Mouse (Mus musculus) heart, embryonic 16.5 days (tissue): ENCODE measurements at regions not wholly inside any gene's neighbourhood (a gene's known extent, or its start where the extent isn't known, plus 50 kb on each side); places are given as distances from the start of the nearest gene placed in this dataset.

Source experiments
- ATAC-seq: fragments of 200-750 bp; cut with Nextera tagmentation; replicated peaks from 2 replicates; pipeline ENCODE4 v1.8.0; 2017; ENCODE audit warnings: moderate number of reproducible peaks; ENCODE audit not compliant: insufficient read depth, low FRiP score; ENCODE audit errors: extremely low read depth
- H3K27ac ChIP-seq: fragments of 300-500 bp; sonication (generic); 2 replicates; pipeline ENCODE4 v1.5.1; 2014; ENCODE audit warnings: mild to moderate bottlenecking, low read length, control low read depth, moderate library complexity
- H3K27me3 ChIP-seq: fragments of 300-500 bp; sonication (generic); 2 replicates; pipeline ENCODE4 v1.6.1; 2014; ENCODE audit warnings: low read length, mixed read lengths; ENCODE audit not compliant: control insufficient read depth, insufficient read depth
- H3K36me3 ChIP-seq: fragments of 300-500 bp; sonication (generic); 2 replicates; pipeline ENCODE4 v1.6.1; 2014; ENCODE audit not compliant: control insufficient read depth, insufficient read depth
- H3K4me1 ChIP-seq: fragments of 300-500 bp; sonication (generic); 2 replicates; pipeline ENCODE4 v1.6.1; 2014; ENCODE audit warnings: low read length, mixed read lengths; ENCODE audit not compliant: control insufficient read depth, insufficient read depth
- H3K4me2 ChIP-seq: fragments of 300-500 bp; sonication (generic); 2 replicates; pipeline ENCODE4 v1.6.1; 2014; ENCODE audit warnings: low read depth, mild to moderate bottlenecking, control low read depth, low read length
- H3K4me3 ChIP-seq: fragments of 300-500 bp; sonication (generic); 2 replicates; pipeline ENCODE4 v1.5.1; 2014; ENCODE audit warnings: mild to moderate bottlenecking, control low read depth, low read length
- H3K9ac ChIP-seq: fragments of 300-500 bp; sonication (generic); 2 replicates; pipeline ENCODE4 v1.6.1; 2014; ENCODE audit warnings: low read length, control low read depth
- H3K9me3 ChIP-seq: fragments of 300-500 bp; sonication (generic); replicated peaks from 2 replicates; pipeline ENCODE4 v1.6.1; 2016; ENCODE audit warnings: low read length; ENCODE audit not compliant: control insufficient read depth
- WGBS: fragments of 180-500 bp; shearing (Covaris S2); extraction: QIAGEN DNeasy Blood & Tissue Kit; methylation state at CpG from one replicate; pipeline ENCODE4 v1.1.7; 2014; 5-methylcytosine and 5-hydroxymethylcytosine counted together

DNA sequence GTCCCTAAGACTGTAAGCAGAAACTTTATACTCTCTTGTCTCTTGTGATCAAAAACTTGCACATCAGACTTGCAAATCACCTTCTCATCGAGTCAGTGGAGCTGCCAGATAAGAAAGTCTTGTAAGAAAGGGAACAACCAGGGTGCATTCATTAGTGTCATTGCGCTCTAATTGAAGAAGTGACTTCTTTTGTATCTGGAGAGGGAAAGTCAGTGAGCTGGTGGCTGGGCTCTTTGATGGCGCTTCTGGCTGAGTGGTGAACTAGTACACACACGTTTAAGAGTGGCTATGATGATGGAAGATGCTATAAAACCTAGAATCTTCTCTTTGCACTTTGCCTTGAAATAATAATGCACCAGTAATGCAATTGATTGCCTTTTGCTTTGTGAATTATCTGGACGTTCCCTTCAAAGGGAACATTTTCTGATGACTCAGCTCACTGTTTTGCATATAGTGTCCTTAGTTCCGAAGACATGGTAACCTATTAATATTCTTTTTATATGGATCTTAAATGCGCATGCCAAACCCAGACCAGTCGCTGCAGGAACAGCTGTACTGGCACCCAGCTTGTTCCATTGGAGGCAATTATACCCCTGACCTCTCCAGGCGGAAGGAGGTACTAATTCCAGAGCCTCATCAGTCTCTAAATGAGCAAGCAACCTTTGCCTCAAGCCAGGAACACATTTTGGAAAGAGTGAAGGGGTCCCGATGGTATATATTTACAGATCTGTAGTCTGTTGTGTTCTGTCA, 147.3 kb upstream of the Cdh6 start:
- no peak overlapping the region for H3K9ac ChIP-seq

DNA sequence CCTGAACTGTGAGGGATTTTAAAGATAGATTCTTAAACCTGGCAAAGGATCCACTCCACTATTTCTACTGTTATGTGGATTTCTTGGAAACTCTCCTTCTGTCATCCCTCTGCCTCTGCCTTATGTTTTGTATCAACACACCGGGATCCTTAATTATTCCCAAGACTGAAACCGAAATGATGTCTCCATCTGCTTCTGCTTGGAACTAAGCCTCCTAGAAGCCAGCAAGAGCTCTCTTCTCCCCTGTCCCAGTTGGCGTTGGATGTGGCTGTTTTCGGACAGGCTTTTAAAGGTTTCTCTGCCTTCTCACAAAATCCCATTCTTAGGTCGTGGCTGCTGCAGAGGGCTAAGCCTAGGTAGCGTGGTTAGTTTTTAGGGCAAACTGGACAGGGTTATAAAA, 131.1 kb upstream of the Cdh6 start:
- H3K4me1 ChIP-seq = no peaks in the 10 kb centered on the region
- 81% methylated on average over 6 of the region's 6 CpGs for WGBS
- no peak overlapping the region for H3K4me3 ChIP-seq
- no peaks in the 10 kb centered on the region for H3K9me3 ChIP-seq
- H3K4me2 ChIP-seq = no peak overlapping the region
- no peak for ATAC-seq
- H3K9ac ChIP-seq = no peak overlapping the region
- H3K36me3 ChIP-seq = no peaks in the 10 kb centered on the region
- H3K27me3 ChIP-seq = no peaks in the 10 kb centered on the region
- H3K27ac ChIP-seq = no peak overlapping the region

More for the DNA sequence above, 147.3 kb upstream of the Cdh6 start:
- no peaks in the 10 kb centered on the region for H3K36me3 ChIP-seq
- no peak for ATAC-seq
- H3K9me3 ChIP-seq = no peaks in the 10 kb centered on the region
- WGBS = 73% methylated on average over 10 of the region's 10 CpGs
- H3K4me1 ChIP-seq = no peaks in the 10 kb centered on the region
- no peak overlapping the region for H3K4me3 ChIP-seq
- no peaks in the 10 kb centered on the region for H3K27me3 ChIP-seq
- no peak overlapping the region for H3K27ac ChIP-seq
- no peak overlapping the region for H3K4me2 ChIP-seq

DNA sequence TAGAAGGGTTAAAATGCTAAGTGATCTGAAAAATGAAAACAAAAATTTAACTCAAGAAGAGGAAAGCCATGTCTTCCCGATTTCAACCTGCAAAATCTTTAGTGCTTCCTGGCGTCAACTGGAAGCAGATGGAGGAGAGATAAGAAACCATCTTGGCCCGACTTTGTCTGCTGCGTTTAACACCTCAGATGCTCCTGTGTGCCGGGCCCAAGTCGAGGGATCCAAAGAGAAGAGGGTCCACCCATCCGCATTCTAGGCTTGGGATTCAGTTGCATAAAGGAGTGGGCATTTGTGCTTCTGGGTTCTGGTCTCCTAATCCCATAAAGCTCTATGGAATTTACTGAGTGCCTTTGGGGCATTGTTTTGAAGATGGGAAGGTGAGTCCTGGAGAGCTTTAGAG, 130.0 kb upstream of the Cdh6 start:
- Histone ChIP-seq H3K36me3 (no peaks in the 10 kb centered on the region), H3K4me1 (no peaks in the 10 kb centered on the region), H3K27me3 (no peaks in the 10 kb centered on the region), H3K4me3 (no peak overlapping the region), H3K4me2 (no peak overlapping the region), H3K27ac (no peak overlapping the region), H3K9ac (no peak overlapping the region), H3K9me3 (no peaks in the 10 kb centered on the region)
- whole genome bisulfite sequencing = 76% methylated on average over 7 of the region's 7 CpGs
- ATAC-seq = no peak

DNA sequence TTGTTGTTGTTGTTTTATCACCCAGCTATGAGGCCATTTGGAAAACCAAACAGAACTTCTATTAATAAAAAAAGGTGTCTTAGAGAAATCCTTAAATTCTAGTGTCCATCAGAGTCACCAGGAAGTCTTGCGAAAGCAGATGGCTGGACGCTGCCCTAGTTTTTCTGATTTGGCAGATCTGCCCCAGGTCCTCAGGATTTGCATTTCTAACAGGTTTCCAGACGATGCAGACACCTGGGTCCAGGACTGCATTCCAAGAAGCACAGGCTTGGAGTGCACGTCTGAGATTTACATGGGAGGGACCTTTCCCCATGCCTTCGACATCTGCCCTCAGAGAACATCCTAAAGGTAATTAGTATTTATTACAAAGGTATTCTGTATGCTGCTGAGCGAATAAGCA, 129.2 kb upstream of the Cdh6 start:
- H3K4me1 ChIP-seq = no peaks in the 10 kb centered on the region
- no peaks in the 10 kb centered on the region for H3K9me3 ChIP-seq
- WGBS = 85% methylated on average over 6 of the region's 6 CpGs
- no peak overlapping the region for H3K4me2 ChIP-seq
- H3K27me3 ChIP-seq = no peaks in the 10 kb centered on the region
- H3K9ac ChIP-seq = no peak overlapping the region
- H3K4me3 ChIP-seq = no peak overlapping the region
- no peaks in the 10 kb centered on the region for H3K36me3 ChIP-seq
- H3K27ac ChIP-seq = no peak overlapping the region
- no peak for ATAC-seq

DNA sequence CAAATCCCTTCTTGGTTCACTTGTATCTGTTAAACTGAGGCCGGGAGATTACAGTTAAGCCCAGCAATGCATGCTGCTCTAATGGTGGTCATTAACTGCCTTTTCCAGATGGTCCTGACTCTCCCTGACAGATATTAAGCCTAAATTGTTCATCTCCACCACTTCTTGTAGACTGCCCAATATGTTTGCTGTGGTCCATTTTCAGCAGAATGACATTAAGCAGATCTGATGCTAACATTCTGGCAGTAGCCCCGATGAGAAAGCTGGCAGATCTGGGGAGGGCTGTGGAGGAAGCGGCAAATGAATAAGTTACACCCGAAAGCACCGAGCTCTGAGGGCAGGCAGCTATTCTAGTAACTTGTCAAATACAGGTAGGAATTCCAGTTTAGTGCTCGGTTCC, 123.5 kb upstream of the Cdh6 start:
- WGBS = 38% methylated on average over 6 of the region's 6 CpGs
- no peak for ATAC-seq
- no peak overlapping the region for H3K4me3 ChIP-seq
- no peak overlapping the region for H3K27ac ChIP-seq
- no peak overlapping the region for H3K4me2 ChIP-seq
- H3K9ac ChIP-seq = no peak overlapping the region
- H3K4me1 ChIP-seq = 0 out of 2 replicates have a peak, but pooled peaks cover 3% of the 10 kb centered on the region
- no peaks in the 10 kb centered on the region for H3K27me3 ChIP-seq
- no peaks in the 10 kb centered on the region for H3K9me3 ChIP-seq
- no peaks in the 10 kb centered on the region for H3K36me3 ChIP-seq

DNA sequence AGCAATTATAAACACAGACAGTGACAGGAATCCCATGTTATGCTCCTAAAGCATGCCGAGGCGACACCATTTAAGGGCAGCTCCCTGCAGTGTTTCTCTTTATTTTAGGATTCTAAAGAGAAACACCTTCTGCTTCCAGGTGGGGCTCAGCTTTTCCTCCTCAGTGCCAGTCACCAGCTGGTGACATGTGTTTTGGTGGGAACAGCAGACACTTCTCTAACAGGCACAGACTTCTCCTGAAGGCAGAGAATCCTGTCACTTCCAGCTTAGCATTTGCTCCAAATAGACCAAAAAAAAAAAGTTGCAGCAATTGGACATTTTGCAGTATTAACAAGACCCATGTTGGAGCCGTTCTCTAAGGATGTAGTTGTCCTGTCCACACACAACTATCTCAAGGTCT, 115.6 kb upstream of the Cdh6 start:
- peaks cover 12% of the 10 kb centered on the region for H3K4me1 ChIP-seq
- no peak overlapping the region for H3K9ac ChIP-seq
- no peak overlapping the region for H3K4me3 ChIP-seq
- H3K4me2 ChIP-seq = no peak overlapping the region
- no peaks in the 10 kb centered on the region for H3K36me3 ChIP-seq
- no peaks in the 10 kb centered on the region for H3K9me3 ChIP-seq
- H3K27me3 ChIP-seq = no peaks in the 10 kb centered on the region
- no peak overlapping the region for H3K27ac ChIP-seq
- WGBS = 81% methylated on average over 3 of the region's 3 CpGs
- ATAC-seq = no peak

DNA sequence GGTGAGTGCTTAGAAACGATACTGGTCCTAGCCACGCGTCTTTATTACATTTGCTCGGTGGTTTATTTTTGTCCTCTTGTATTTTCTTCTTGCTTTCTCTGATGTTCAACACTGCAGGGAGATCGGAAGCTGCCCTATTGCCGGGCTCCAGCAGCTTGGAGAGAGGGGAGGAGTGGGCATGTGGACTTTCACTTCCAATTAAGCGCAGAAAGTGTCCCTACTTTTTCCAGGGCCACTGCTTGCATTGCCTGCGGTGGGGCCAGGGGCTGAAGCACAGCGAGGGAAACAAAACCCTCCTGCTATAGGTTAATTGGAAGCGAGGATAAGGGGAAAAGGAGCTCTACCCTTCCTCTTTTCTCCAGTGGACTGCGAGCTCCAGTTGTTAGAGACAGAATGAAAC, 114.4 kb upstream of the Cdh6 start:
- Histone ChIP-seq H3K9me3 (no peaks in the 10 kb centered on the region), H3K36me3 (no peaks in the 10 kb centered on the region), H3K4me2 (no peak overlapping the region), H3K4me1 (peaks cover 13% of the 10 kb centered on the region), H3K27me3 (no peaks in the 10 kb centered on the region), H3K4me3 (no peak overlapping the region), H3K9ac (no peak overlapping the region), H3K27ac (no peak overlapping the region)
- WGBS = 75% methylated on average over 11 of the region's 11 CpGs
- ATAC-seq = no peak

DNA sequence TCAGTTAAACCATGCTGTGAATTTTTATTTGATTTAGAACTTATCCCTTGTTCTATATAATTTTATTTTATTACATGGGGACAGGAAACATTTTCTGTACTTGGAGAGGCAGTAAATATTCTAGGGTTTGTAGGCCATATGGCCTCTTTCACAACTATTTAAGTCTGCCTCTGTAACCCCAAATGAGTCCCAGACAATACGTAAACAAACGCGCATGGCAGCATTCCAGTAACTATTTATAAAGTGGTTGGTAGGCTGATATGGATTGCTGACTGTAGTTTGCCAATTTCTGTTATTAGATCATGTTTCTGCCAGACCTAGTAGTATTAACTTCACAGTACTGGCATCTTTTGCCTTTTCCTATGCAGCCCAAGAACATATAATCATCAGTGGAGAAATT, 111.9 kb upstream of the Cdh6 start:
- Histone ChIP-seq H3K36me3 (no peaks in the 10 kb centered on the region), H3K4me3 (no peak overlapping the region), H3K9me3 (no peaks in the 10 kb centered on the region), H3K27ac (no peak overlapping the region), H3K27me3 (no peaks in the 10 kb centered on the region), H3K9ac (no peak overlapping the region), H3K4me1 (peaks cover 13% of the 10 kb centered on the region), H3K4me2 (no peak overlapping the region)
- WGBS = 38% methylated on average over 3 of the region's 3 CpGs
- ATAC-seq = no peak

DNA sequence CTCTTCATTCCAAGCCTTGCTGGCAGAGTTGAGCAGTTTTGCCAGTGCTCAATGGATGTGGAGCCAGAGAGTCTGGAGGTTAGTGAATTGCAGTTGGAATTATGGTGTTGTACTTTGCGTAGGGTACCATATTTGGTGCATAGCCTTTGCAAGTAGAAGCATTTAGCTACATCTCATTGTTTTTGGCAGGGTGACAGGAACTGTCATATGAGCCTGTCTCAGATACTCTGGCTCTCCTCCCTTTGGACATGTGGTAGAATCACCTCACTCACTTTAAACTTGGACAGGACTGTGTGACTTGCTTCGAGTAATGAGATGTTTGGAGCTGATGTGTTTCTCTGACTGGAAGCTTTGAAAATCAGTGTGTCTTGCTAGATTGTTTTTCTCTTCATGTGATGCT, 110.7 kb upstream of the Cdh6 start:
- Histone ChIP-seq H3K9me3 (no peaks in the 10 kb centered on the region), H3K4me2 (no peak overlapping the region), H3K27me3 (no peaks in the 10 kb centered on the region), H3K9ac (no peak overlapping the region), H3K4me1 (peaks cover 9% of the 10 kb centered on the region), H3K27ac (peak overlapping the region; percentile 42; the same call in 1 of the 2 replicates), H3K36me3 (no peaks in the 10 kb centered on the region), H3K4me3 (no peak overlapping the region)
- peak; percentile 72 for ATAC-seq
- WGBS = 39% methylated on average over 2 of the region's 2 CpGs
